Mouse (Mus musculus): ENCODE results near the gene Vmn1r63. TPM values are rescaled to one million over a fixed set of nuclear protein-coding genes. Genes with fewer than 3 reads are reported as not detected.
"Not testable (repeated sequence)": the region's sequence is repeated elsewhere in the genome, so short reads cannot be mapped to it uniquely, and the experiment has no call there.

Vmn1r63 gene
- not detected for total RNA-seq (2021)

GRCm38 (mm10) chr7:5805345-5805744 is at the start of gene Vmn1r63:
Vmn1r63 (minus strand) TSS chr7:5805445.
- DNase-seq (ENCODE audit: low spot score); intact Hi-C loops (cut with DNase I): not testable (repeated sequence)

Other genes with a start within 250 kb of the Vmn1r63 start
- gene Vmn1r61, start 192.2 kb downstream of the Vmn1r63 start, total RNA-seq (2021): not detected
- not detected for gene Vmn1r62, start 131.8 kb downstream of the Vmn1r63 start, total RNA-seq (2021)
- gene Vmn1r64, start 79.1 kb upstream of the Vmn1r63 start, total RNA-seq (2021): not detected
- gene Vmn1r65, start 205.6 kb upstream of the Vmn1r63 start, total RNA-seq (2021): not detected
- gene Nlrp4c, start 239.7 kb upstream of the Vmn1r63 start, total RNA-seq (2021): not detected